Mouse (Mus musculus) heart, postnatal 0 days (tissue): ENCODE measurements around the gene Htr6.

Experiments
- CTCF ChIP-seq: IDR thresholded peaks from 2 replicates; pipeline ENCODE4 v1.5.1; 2016; ENCODE audit warnings: antibody characterized with exemption, control low read depth, low read depth
- EP300 ChIP-seq: IDR thresholded peaks from 2 replicates; pipeline ENCODE4 v1.6.1; 2016; ENCODE audit warnings: antibody characterized with exemption, low read depth

DNA sequence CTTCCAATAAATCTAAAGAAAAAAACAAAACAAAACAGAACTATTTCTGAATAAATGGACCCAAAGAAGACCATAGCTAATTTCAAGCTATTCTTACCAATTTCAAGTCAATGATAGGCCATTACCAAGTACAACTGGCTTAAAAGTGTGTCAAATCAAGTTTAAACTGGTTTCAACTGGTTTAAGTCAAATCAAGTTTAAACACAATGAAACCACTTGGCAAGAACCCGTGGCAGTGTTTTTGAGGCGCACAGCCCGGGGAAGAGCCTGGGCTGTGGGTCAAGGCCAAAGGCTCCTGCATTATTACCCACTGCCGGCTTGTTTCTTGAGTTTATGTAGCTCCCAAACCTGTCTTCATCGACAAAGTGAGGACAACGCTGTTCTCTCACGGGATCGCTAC lies 25.0 kb upstream of the Htr6 start:
- TF ChIP-seq EP300 (no peak), CTCF (no peak)
